Mouse (Mus musculus) thymus, postnatal 4 days (tissue): ENCODE measurements around the gene 1110051M20Rik.

Source experiments
- DNase-seq: peaks from one replicate; pipeline ENCODE4 v3.0.0; 2021

The 1110051M20Rik gene

GRCm38 (mm10) chr2:91411473-91411872, 33.0 kb downstream of the 1110051M20Rik start:
- DNase-seq: no peak

GRCm38 (mm10) chr2:91408031-91408430, 36.5 kb downstream of the 1110051M20Rik start:
- DNase-seq: no peak

GRCm38 (mm10) chr2:91405071-91405470, 39.4 kb downstream of the 1110051M20Rik start:
- DNase-seq: no peak

- DNase-seq: no peak
Observed at GRCm38 (mm10) chr2:91399727-91400126, 44.8 kb downstream of the 1110051M20Rik start.

- DNase-seq: no peak
Observed at GRCm38 (mm10) chr2:91399168-91399567, 45.3 kb downstream of the 1110051M20Rik start.

GRCm38 (mm10) chr2:91394078-91394477, 50.4 kb downstream of the 1110051M20Rik start:
- no peak for DNase-seq

- DNase-seq: no peak
Observed at GRCm38 (mm10) chr2:91388738-91389137, 55.8 kb downstream of the 1110051M20Rik start.

GRCm38 (mm10) chr2:91388281-91388680, 56.2 kb downstream of the 1110051M20Rik start:
- no peak for DNase-seq

- no peak for DNase-seq
Observed at GRCm38 (mm10) chr2:91387287-91387958, 57.1 kb downstream of the 1110051M20Rik start.

- DNase-seq: no peak
Observed at GRCm38 (mm10) chr2:91386547-91387286, 57.8 kb downstream of the 1110051M20Rik start.

- DNase-seq: no peak
Observed at GRCm38 (mm10) chr2:91383294-91383693, 61.2 kb downstream of the 1110051M20Rik start.

GRCm38 (mm10) chr2:91377038-91377437, 67.5 kb downstream of the 1110051M20Rik start:
- no peak for DNase-seq

GRCm38 (mm10) chr2:91370314-91370713, 74.2 kb downstream of the 1110051M20Rik start:
- DNase-seq: no peak

GRCm38 (mm10) chr2:91363272-91363671, 81.2 kb downstream of the 1110051M20Rik start:
- DNase-seq: no peak

- DNase-seq: no peak
Observed at GRCm38 (mm10) chr2:91361068-91361528, 83.4 kb downstream of the 1110051M20Rik start.

GRCm38 (mm10) chr2:91355767-91356166, 88.7 kb downstream of the 1110051M20Rik start:
- DNase-seq: no peak

- no peak for DNase-seq
Observed at GRCm38 (mm10) chr2:91354727-91355403, 89.6 kb downstream of the 1110051M20Rik start.

- DNase-seq: no peak
Observed at GRCm38 (mm10) chr2:91353854-91354253, 90.7 kb downstream of the 1110051M20Rik start.

- no peak for DNase-seq
Observed at GRCm38 (mm10) chr2:91351841-91352240, 92.7 kb downstream of the 1110051M20Rik start.

- no peak for DNase-seq
Observed at GRCm38 (mm10) chr2:91349974-91350457, 94.5 kb downstream of the 1110051M20Rik start.

GRCm38 (mm10) chr2:91348936-91349335, 95.6 kb downstream of the 1110051M20Rik start:
- DNase-seq: no peak

GRCm38 (mm10) chr2:91345644-91346043, 98.9 kb downstream of the 1110051M20Rik start:
- DNase-seq: no peak

GRCm38 (mm10) chr2:91339591-91339990, 104.9 kb downstream of the 1110051M20Rik start:
- no peak for DNase-seq
